Mouse (Mus musculus) midbrain, embryonic 11.5 days (tissue): Measurements from ENCODE around the gene Med10. TPM values are rescaled to one million over a fixed set of nuclear protein-coding genes. Genes with fewer than 3 reads are reported as not detected.

Source experiments
- ATAC-seq: fragments of 200-750 bp; cut with Nextera tagmentation; 2 replicates; pipeline ENCODE4 v1.8.0; 2017; ENCODE audit warnings: moderate TSS enrichment, moderate library complexity; ENCODE audit not compliant: low FRiP score
- DNase-seq: peaks from one replicate; pipeline ENCODE4 v3.0.0; 2015; ENCODE audit warnings: low spot score; ENCODE audit errors: missing footprints
- H3K27ac ChIP-seq: fragments of 300-500 bp; sonication (generic); 2 replicates; pipeline ENCODE4 v1.5.1; 2014; ENCODE audit warnings: low read depth, low read length
- H3K27me3 ChIP-seq: fragments of 300-500 bp; sonication (generic); 2 replicates; pipeline ENCODE4 v1.6.1; 2014; ENCODE audit warnings: mild to moderate bottlenecking, low read length, moderate library complexity, mixed read lengths; ENCODE audit not compliant: control insufficient read depth, insufficient read depth
- H3K36me3 ChIP-seq: fragments of 300-500 bp; sonication (generic); 2 replicates; pipeline ENCODE4 v1.6.1; 2014; ENCODE audit warnings: mild to moderate bottlenecking, low read length, moderate library complexity, mixed read lengths; ENCODE audit not compliant: control insufficient read depth, insufficient read depth
- H3K4me1 ChIP-seq: fragments of 300-500 bp; sonication (generic); 2 replicates; pipeline ENCODE4 v1.6.1; 2014; ENCODE audit warnings: low read length; ENCODE audit not compliant: control insufficient read depth, insufficient read depth
- H3K4me2 ChIP-seq: fragments of 300-500 bp; sonication (generic); 2 replicates; pipeline ENCODE4 v1.6.1; 2014; ENCODE audit warnings: mild to moderate bottlenecking, moderate library complexity
- H3K4me3 ChIP-seq: fragments of 300-500 bp; sonication (generic); 2 replicates; pipeline ENCODE4 v1.5.1; 2014; ENCODE audit warnings: low read depth, low read length
- H3K9ac ChIP-seq: fragments of 300-500 bp; sonication (generic); 2 replicates; pipeline ENCODE4 v1.6.1; 2014; ENCODE audit warnings: low read length
- H3K9me3 ChIP-seq: fragments of 300-500 bp; sonication (generic); 2 replicates; pipeline ENCODE4 v1.6.1; 2016; ENCODE audit warnings: low read length; ENCODE audit not compliant: control insufficient read depth
- WGBS: fragments of 180-500 bp; shearing (Covaris S2); extraction: QIAGEN DNeasy Blood & Tissue Kit; methylation state at CpG from one replicate; pipeline ENCODE4 v1.1.7; 2014; 5-methylcytosine and 5-hydroxymethylcytosine counted together
- polyA plus RNA-seq: library from polyadenylated mRNA; unstranded; fragments of >200 nt; fragmentation: Nextera tagmentation; extraction: Ambion mirVana; gene quantifications from 2 replicates; pipeline ENCODE4 v1.2.1, GENCODE M21; 2014

Gene Med10
- polyA plus RNA-seq, result 217 and 228 TPM in 2 replicates

- Histone ChIP-seq H3K27me3 (no peaks in the 10 kb centered on the region), H3K9me3 (no peaks in the 10 kb centered on the region), H3K27ac (no peak within 1 kb of the TSS), H3K4me1 (no peaks in the 10 kb centered on the region), H3K4me2 (no peak within 1 kb of the TSS), H3K4me3 (no peak within 1 kb of the TSS), H3K36me3 (no peaks in the 10 kb centered on the region), H3K9ac (no peak within 1 kb of the TSS)
- no peak for DNase-seq
- ATAC-seq, result no peak
- 79% methylated on average over 5 of the region's 5 CpGs for WGBS
Measured at GRCm38 (mm10) chr13:69802095-69802494, at the start of gene Med10. Gene Med10, plus strand, starts transcription at chr13:69802395.

GRCm38 (mm10) chr13:69752875-69753274 is 49.3 kb upstream of the Med10 start:
- no peaks in the 10 kb centered on the region for H3K36me3 ChIP-seq

GRCm38 (mm10) chr13:69758979-69759378 is 43.2 kb upstream of the Med10 start:
- no peaks in the 10 kb centered on the region for H3K36me3 ChIP-seq
- H3K4me1 ChIP-seq, result no peaks in the 10 kb centered on the region
- 83% methylated on average over 6 of the region's 6 CpGs for WGBS
- ATAC-seq, result no peak
- no peak overlapping the region for H3K4me3 ChIP-seq
- H3K9me3 ChIP-seq, result no peaks in the 10 kb centered on the region
- H3K27me3 ChIP-seq, result no peaks in the 10 kb centered on the region
- H3K4me2 ChIP-seq, result no peak overlapping the region
- no peak for DNase-seq
- H3K9ac ChIP-seq, result no peak overlapping the region
- H3K27ac ChIP-seq, result no peak overlapping the region

More at GRCm38 (mm10) chr13:69752875-69753274, 49.3 kb upstream of the Med10 start:
- Histone ChIP-seq H3K27ac (no peak overlapping the region), H3K4me3 (no peak overlapping the region), H3K9me3 (no peaks in the 10 kb centered on the region), H3K4me1 (no peaks in the 10 kb centered on the region), H3K4me2 (no peak overlapping the region), H3K9ac (no peak overlapping the region), H3K27me3 (no peaks in the 10 kb centered on the region; the same call in 1 of the 2 replicates)
- ATAC-seq (no peak), DNase-seq (no peak)
- WGBS, result 87% methylated on average over 2 of the region's 2 CpGs

- Histone ChIP-seq H3K27me3 (no peaks in the 10 kb centered on the region), H3K27ac (no peak overlapping the region), H3K4me1 (no peaks in the 10 kb centered on the region), H3K4me2 (no peak overlapping the region), H3K9ac (no peak overlapping the region), H3K9me3 (no peaks in the 10 kb centered on the region), H3K36me3 (no peaks in the 10 kb centered on the region), H3K4me3 (no peak overlapping the region)
- ATAC-seq, result no peak
- DNase-seq, result no peak
- WGBS, result 87% methylated on average over 10 of the region's 10 CpGs
Measured at GRCm38 (mm10) chr13:69761393-69761792, 40.8 kb upstream of the Med10 start.

GRCm38 (mm10) chr13:69764646-69765045 is 37.5 kb upstream of the Med10 start:
- DNase-seq (no peak), ATAC-seq (no peak)
- 85% methylated on average over 9 of the region's 9 CpGs for WGBS

GRCm38 (mm10) chr13:69768152-69768551 is 34.0 kb upstream of the Med10 start:
- no peaks in the 10 kb centered on the region for H3K36me3 ChIP-seq
- no peak overlapping the region for H3K27ac ChIP-seq
- 94% methylated on average over 10 of the region's 10 CpGs for whole genome bisulfite sequencing
- no peaks in the 10 kb centered on the region for H3K27me3 ChIP-seq
- no peaks in the 10 kb centered on the region for H3K9me3 ChIP-seq
- no peak overlapping the region for H3K4me3 ChIP-seq
- H3K9ac ChIP-seq, result no peak overlapping the region
- no peak for ATAC-seq
- H3K4me1 ChIP-seq, result no peaks in the 10 kb centered on the region
- H3K4me2 ChIP-seq, result no peak overlapping the region
- no peak for DNase-seq

More at GRCm38 (mm10) chr13:69764646-69765045, 37.5 kb upstream of the Med10 start:
- Histone ChIP-seq H3K27me3 (no peaks in the 10 kb centered on the region), H3K4me2 (no peak overlapping the region), H3K27ac (no peak overlapping the region), H3K9me3 (no peaks in the 10 kb centered on the region), H3K4me1 (no peaks in the 10 kb centered on the region), H3K4me3 (no peak overlapping the region), H3K36me3 (no peaks in the 10 kb centered on the region), H3K9ac (no peak overlapping the region)

GRCm38 (mm10) chr13:69770538-69771456 is 31.4 kb upstream of the Med10 start:
- Histone ChIP-seq H3K36me3 (no peaks in the 10 kb centered on the region), H3K27me3 (no peaks in the 10 kb centered on the region), H3K27ac (no peak overlapping the region), H3K9ac (no peak overlapping the region), H3K9me3 (no peaks in the 10 kb centered on the region), H3K4me3 (no peak overlapping the region), H3K4me1 (no peaks in the 10 kb centered on the region; the same call in 1 of the 2 replicates), H3K4me2 (no peak overlapping the region)
- DNase-seq (no peak), ATAC-seq (no peak)
- 89% methylated on average over 12 of the region's 12 CpGs for WGBS

- Histone ChIP-seq H3K9ac (no peak overlapping the region), H3K4me1 (no peaks in the 10 kb centered on the region; the same call in 1 of the 2 replicates), H3K36me3 (no peaks in the 10 kb centered on the region), H3K27me3 (no peaks in the 10 kb centered on the region), H3K4me3 (no peak overlapping the region), H3K9me3 (no peaks in the 10 kb centered on the region), H3K4me2 (no peak overlapping the region), H3K27ac (no peak overlapping the region)
- DNase-seq, result no peak
- no peak for ATAC-seq
- 86% methylated on average over 4 of the region's 4 CpGs for WGBS
Measured at GRCm38 (mm10) chr13:69772358-69772757, 29.8 kb upstream of the Med10 start.

GRCm38 (mm10) chr13:69778221-69778620 is 24.0 kb upstream of the Med10 start:
- H3K9me3 ChIP-seq, result no peaks in the 10 kb centered on the region
- H3K27me3 ChIP-seq, result no peaks in the 10 kb centered on the region
- H3K9ac ChIP-seq, result no peak overlapping the region
- no peak overlapping the region for H3K27ac ChIP-seq
- WGBS, result 93% methylated on average over 19 of the region's 19 CpGs
- ATAC-seq (no peak), DNase-seq (no peak)
- H3K4me3 ChIP-seq, result no peak overlapping the region
- no peak overlapping the region for H3K4me2 ChIP-seq
- H3K36me3 ChIP-seq, result no peaks in the 10 kb centered on the region
- no peaks in the 10 kb centered on the region; the same call in 1 of the 2 replicates for H3K4me1 ChIP-seq
